Mouse (Mus musculus) forebrain, embryonic 13.5 days (tissue): ENCODE data around the gene Kctd17. TPM values are rescaled to one million over a fixed set of nuclear protein-coding genes. Genes with fewer than 3 reads are reported as not detected.

Experiments used
- ATAC-seq: fragments of 200-750 bp; cut with Nextera tagmentation; 2 replicates; pipeline ENCODE4 v1.8.0; 2017
- H3K27ac ChIP-seq: fragments of 300-500 bp; sonication (generic); 2 replicates; pipeline ENCODE4 v1.5.1; 2015; ENCODE audit warnings: inconsistent platforms, mild to moderate bottlenecking, moderate library complexity
- H3K27me3 ChIP-seq: fragments of 300-500 bp; sonication (generic); 2 replicates; pipeline ENCODE4 v1.6.1; 2015; ENCODE audit warnings: mild to moderate bottlenecking, inconsistent platforms
- H3K36me3 ChIP-seq: fragments of 300-500 bp; sonication (generic); 2 replicates; pipeline ENCODE4 v1.6.1; 2015; ENCODE audit warnings: mild to moderate bottlenecking, inconsistent platforms; ENCODE audit not compliant: poor library complexity, severe bottlenecking
- H3K4me1 ChIP-seq: fragments of 300-500 bp; sonication (generic); 2 replicates; pipeline ENCODE4 v1.6.1; 2015; ENCODE audit warnings: inconsistent platforms
- H3K4me2 ChIP-seq: fragments of 300-500 bp; sonication (generic); 2 replicates; pipeline ENCODE4 v1.6.1; 2015; ENCODE audit warnings: inconsistent platforms, mild to moderate bottlenecking, moderate library complexity
- H3K4me3 ChIP-seq: fragments of 300-500 bp; sonication (generic); 2 replicates; pipeline ENCODE4 v1.5.1; 2015; ENCODE audit warnings: mild to moderate bottlenecking, inconsistent platforms
- H3K9ac ChIP-seq: fragments of 300-500 bp; sonication (generic); 2 replicates; pipeline ENCODE4 v1.6.1; 2015; ENCODE audit warnings: mild to moderate bottlenecking, inconsistent platforms
- H3K9me3 ChIP-seq: fragments of 300-500 bp; sonication (generic); replicated peaks from 2 replicates; pipeline ENCODE4 v1.6.1; 2016; ENCODE audit warnings: inconsistent platforms
- whole genome bisulfite sequencing: fragments of 180-500 bp; shearing (Covaris S2); methylation state at CpG from one replicate; pipeline ENCODE4 v1.1.7; 2015; 5-methylcytosine and 5-hydroxymethylcytosine counted together
- polyA plus RNA-seq: library from polyadenylated mRNA; unstranded; fragments of >200 nt; fragmentation: Nextera tagmentation; extraction: Ambion mirVana; gene quantifications from 2 replicates; pipeline ENCODE4 v1.2.1, GENCODE M21; 2015

Kctd17 gene
- polyA plus RNA-seq, 1 experiment from 2014 or later = 84.6 TPM

- no peak overlapping the region for H3K4me2 ChIP-seq
- H3K9me3 ChIP-seq = no peaks in the 10 kb centered on the region
- no peak overlapping the region for H3K9ac ChIP-seq
- no peak overlapping the region for H3K4me3 ChIP-seq
- no peaks in the 10 kb centered on the region for H3K36me3 ChIP-seq
- H3K27ac ChIP-seq = no peak overlapping the region
- no peak for ATAC-seq
- 80% methylated on average over 7 of the region's 7 CpGs for WGBS
- H3K4me1 ChIP-seq = peaks cover 39% of the 10 kb centered on the region
- no peaks in the 10 kb centered on the region for H3K27me3 ChIP-seq
These were observed 25.9 kb upstream of the Kctd17 start for GRCm38 (mm10) chr15:78402423-78402822.

GRCm38 (mm10) chr15:78403301-78403741 is 25.0 kb upstream of the Kctd17 start:
- Histone ChIP-seq H3K27ac (peak overlapping the region; percentile 44; the same call in 1 of the 2 replicates), H3K4me2 (peak overlapping the region; percentile 32), H3K36me3 (no peaks in the 10 kb centered on the region), H3K27me3 (peaks cover 5% of the 10 kb centered on the region), H3K4me3 (no peak overlapping the region), H3K9me3 (no peaks in the 10 kb centered on the region), H3K9ac (no peak overlapping the region), H3K4me1 (peaks cover 45% of the 10 kb centered on the region)
- WGBS = 64% methylated on average over 3 of the region's 3 CpGs
- ATAC-seq = no peak

- Histone ChIP-seq H3K4me3 (no peak overlapping the region), H3K4me1 (peaks cover 45% of the 10 kb centered on the region), H3K9me3 (no peaks in the 10 kb centered on the region), H3K4me2 (peak overlapping the region; percentile 32), H3K9ac (peak overlapping the region; percentile 9; the same call in 1 of the 2 replicates), H3K27me3 (peaks cover 10% of the 10 kb centered on the region), H3K36me3 (no peaks in the 10 kb centered on the region), H3K27ac (peak overlapping the region; percentile 44; the same call in 1 of the 2 replicates)
- 32% methylated on average over 1 of the region's 1 CpGs for WGBS
- no peak for ATAC-seq
These were observed 24.5 kb upstream of the Kctd17 start for GRCm38 (mm10) chr15:78403896-78404295.

GRCm38 (mm10) chr15:78405098-78405497 is 23.3 kb upstream of the Kctd17 start:
- no peaks in the 10 kb centered on the region for H3K9me3 ChIP-seq
- no peaks in the 10 kb centered on the region for H3K36me3 ChIP-seq
- H3K4me3 ChIP-seq = peak overlapping the region; percentile 64
- H3K27me3 ChIP-seq = peaks cover 22% of the 10 kb centered on the region
- no peak for ATAC-seq
- peaks cover 54% of the 10 kb centered on the region for H3K4me1 ChIP-seq
- WGBS = 51% methylated on average over 11 of the region's 11 CpGs
- 0 out of 2 replicates have a peak overlapping the region, but pooled peaks have one; percentile 97 for H3K27ac ChIP-seq
- peak overlapping the region; percentile 71 for H3K9ac ChIP-seq
- peak overlapping the region; percentile 85 for H3K4me2 ChIP-seq

GRCm38 (mm10) chr15:78405517-78406211 is 22.7 kb upstream of the Kctd17 start, which contains the start of gene Tst:
Tst (minus strand) TSS chr15:78405907.
- H3K9me3 ChIP-seq = no peaks in the 10 kb centered on the region
- H3K27me3 ChIP-seq = peaks cover 28% of the 10 kb centered on the region
- peak within 1 kb of the TSS; percentile 64 for H3K4me3 ChIP-seq
- peak within 1 kb of the TSS; percentile 97 for H3K27ac ChIP-seq
- peaks cover 59% of the 10 kb centered on the region for H3K4me1 ChIP-seq
- no peaks in the 10 kb centered on the region for H3K36me3 ChIP-seq
- peak within 1 kb of the TSS; percentile 71 for H3K9ac ChIP-seq
- ATAC-seq = peak; percentile 73
- peak within 1 kb of the TSS; percentile 85 for H3K4me2 ChIP-seq
- 1% methylated on average over 34 of the region's 34 CpGs for WGBS

- Histone ChIP-seq H3K9ac (peak within 1 kb of the TSS; percentile 71), H3K36me3 (no peaks in the 10 kb centered on the region), H3K4me1 (peaks cover 61% of the 10 kb centered on the region), H3K4me2 (peak within 1 kb of the TSS; percentile 85), H3K9me3 (no peaks in the 10 kb centered on the region), H3K27me3 (peaks cover 36% of the 10 kb centered on the region), H3K4me3 (peak within 1 kb of the TSS; percentile 64), H3K27ac (peak within 1 kb of the TSS; percentile 97)
- WGBS = under 1% methylated on average over 38 of the region's 40 CpGs
- peak; percentile 88 for ATAC-seq
These were observed 21.9 kb upstream of the Kctd17 start, which contains the start of gene Mpst for GRCm38 (mm10) chr15:78406293-78406934. Mpst (plus strand) TSS chr15:78406416.

- WGBS = 11% methylated on average over 12 of the region's 12 CpGs
- peak overlapping the region; percentile 53 for H3K4me2 ChIP-seq
- H3K4me3 ChIP-seq = peak overlapping the region; percentile 30
- H3K27ac ChIP-seq = no peak overlapping the region
- H3K27me3 ChIP-seq = peaks cover 40% of the 10 kb centered on the region
- no peak for ATAC-seq
- H3K4me1 ChIP-seq = peaks cover 39% of the 10 kb centered on the region
- peaks cover 13% of the 10 kb centered on the region; the same call in 1 of the 2 replicates for H3K36me3 ChIP-seq
- no peaks in the 10 kb centered on the region for H3K9me3 ChIP-seq
- H3K9ac ChIP-seq = peak overlapping the region; percentile 35; the same call in 1 of the 2 replicates
These were observed 18.8 kb upstream of the Kctd17 start for GRCm38 (mm10) chr15:78409570-78410052.

GRCm38 (mm10) chr15:78413083-78413718 is 15.2 kb upstream of the Kctd17 start:
- no peak overlapping the region for H3K27ac ChIP-seq
- WGBS = 90% methylated on average over 14 of the region's 14 CpGs
- peaks cover 37% of the 10 kb centered on the region for H3K27me3 ChIP-seq
- ATAC-seq = no peak
- H3K9me3 ChIP-seq = no peaks in the 10 kb centered on the region
- H3K4me2 ChIP-seq = no peak overlapping the region
- no peak overlapping the region for H3K9ac ChIP-seq
- H3K36me3 ChIP-seq = peaks cover 13% of the 10 kb centered on the region; the same call in 1 of the 2 replicates
- H3K4me3 ChIP-seq = no peak overlapping the region
- peaks cover 16% of the 10 kb centered on the region for H3K4me1 ChIP-seq

GRCm38 (mm10) chr15:78413719-78414117 is 14.6 kb upstream of the Kctd17 start:
- H3K27me3 ChIP-seq = peaks cover 31% of the 10 kb centered on the region
- no peak overlapping the region for H3K9ac ChIP-seq
- no peak overlapping the region for H3K4me3 ChIP-seq
- WGBS = 29% methylated on average over 1 of the region's 1 CpGs
- H3K4me1 ChIP-seq = peaks cover 16% of the 10 kb centered on the region
- H3K4me2 ChIP-seq = no peak overlapping the region
- H3K27ac ChIP-seq = no peak overlapping the region
- peaks cover 13% of the 10 kb centered on the region; the same call in 1 of the 2 replicates for H3K36me3 ChIP-seq
- no peak for ATAC-seq
- no peaks in the 10 kb centered on the region for H3K9me3 ChIP-seq

- ATAC-seq = no peak
- H3K9ac ChIP-seq = no peak overlapping the region
- no peak overlapping the region for H3K4me2 ChIP-seq
- 91% methylated on average over 8 of the region's 8 CpGs for WGBS
- no peak overlapping the region for H3K4me3 ChIP-seq
- no peaks in the 10 kb centered on the region for H3K9me3 ChIP-seq
- H3K4me1 ChIP-seq = peaks cover 16% of the 10 kb centered on the region
- H3K27ac ChIP-seq = no peak overlapping the region
- H3K27me3 ChIP-seq = peaks cover 27% of the 10 kb centered on the region
- H3K36me3 ChIP-seq = peaks cover 13% of the 10 kb centered on the region; the same call in 1 of the 2 replicates
These were observed 14.2 kb upstream of the Kctd17 start for GRCm38 (mm10) chr15:78414157-78414556.

GRCm38 (mm10) chr15:78416937-78417336 is 11.4 kb upstream of the Kctd17 start:
- no peak for ATAC-seq
- peaks cover 11% of the 10 kb centered on the region; the same call in 1 of the 2 replicates for H3K36me3 ChIP-seq
- no peak overlapping the region for H3K9ac ChIP-seq
- peaks cover 2% of the 10 kb centered on the region; the same call in 1 of the 2 replicates for H3K27me3 ChIP-seq
- H3K9me3 ChIP-seq = no peaks in the 10 kb centered on the region
- no peaks in the 10 kb centered on the region for H3K4me1 ChIP-seq
- H3K4me3 ChIP-seq = no peak overlapping the region
- H3K27ac ChIP-seq = no peak overlapping the region
- WGBS = 16% methylated on average over 4 of the region's 4 CpGs
- no peak overlapping the region for H3K4me2 ChIP-seq
